Mouse (Mus musculus) layer of hippocampus, adult 9-11 months (tissue): Measurements from ENCODE around the gene Tagap.
"Not testable (repeated sequence)": the region's sequence is repeated elsewhere in the genome, so short reads cannot be mapped to it uniquely, and the experiment has no call there.

Experiments
- DNase-seq: peaks from one replicate; pipeline ENCODE4 v3.0.0; 2022

Tagap gene

DNA sequence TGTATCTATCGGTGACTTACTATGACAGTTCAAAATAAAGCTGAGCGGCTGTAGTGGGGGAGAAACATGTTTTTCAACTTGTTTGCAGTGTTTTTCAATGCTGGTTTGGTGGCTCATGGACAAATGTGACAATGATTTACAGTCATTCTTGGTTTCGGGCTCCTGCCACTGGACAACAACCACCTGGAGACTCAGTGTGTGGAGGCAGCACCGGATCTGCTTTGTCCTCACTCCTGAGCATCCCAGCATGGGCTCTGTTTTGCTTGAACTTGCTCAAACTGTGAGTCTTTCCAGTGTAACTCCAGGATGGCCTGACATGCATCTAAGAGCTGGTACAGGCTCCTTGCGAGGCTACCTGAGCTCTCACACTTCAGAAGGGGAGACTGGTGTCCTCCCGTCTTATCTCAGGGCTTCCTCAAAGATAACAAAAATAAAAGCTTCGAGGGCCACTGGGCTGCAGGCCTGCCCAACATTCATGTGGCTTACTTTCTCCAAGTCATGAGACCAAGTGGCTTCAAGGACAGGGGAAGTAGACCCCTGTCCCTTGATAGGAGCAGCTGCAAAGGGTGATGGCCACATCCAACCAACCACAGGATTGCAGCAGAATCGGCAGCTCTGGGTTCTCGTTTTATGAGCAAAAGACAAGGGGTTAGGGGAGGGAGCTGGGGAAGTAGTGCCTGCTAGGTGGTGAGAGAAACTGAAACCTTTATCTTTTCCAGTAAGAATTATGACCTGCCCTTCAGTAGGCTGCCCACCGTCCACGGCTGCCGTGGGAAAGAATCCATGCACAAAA is 8.8 kb upstream of the Tagap start:
- DNase-seq = peak; percentile 75

DNA sequence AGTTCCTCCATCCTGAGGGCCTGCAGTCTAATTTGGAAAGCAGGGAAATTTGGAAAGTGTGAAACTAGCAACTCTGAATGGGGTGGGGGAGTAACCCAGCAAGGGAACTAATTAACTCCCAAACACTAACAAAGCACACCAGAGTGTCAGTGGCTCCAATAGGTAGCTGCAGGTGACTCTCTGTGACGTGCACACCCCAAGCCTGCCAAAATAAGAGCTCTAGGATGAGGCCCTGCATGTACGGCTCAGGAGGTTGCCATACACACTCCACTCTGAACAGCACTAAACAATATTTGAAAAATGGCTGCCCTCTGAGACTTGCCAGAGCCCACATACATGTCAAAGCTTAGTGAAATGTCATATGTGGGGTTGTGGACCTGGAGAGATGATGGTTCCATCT is 7.4 kb upstream of the Tagap start:
- DNase-seq = no peak

- DNase-seq = no peak
These were observed 6.6 kb upstream of the Tagap start for GRCm38 (mm10) chr17:7919209-7919608.

- DNase-seq = no peak
These were observed 3.2 kb upstream of the Tagap start for GRCm38 (mm10) chr17:7922564-7922963.

DNA sequence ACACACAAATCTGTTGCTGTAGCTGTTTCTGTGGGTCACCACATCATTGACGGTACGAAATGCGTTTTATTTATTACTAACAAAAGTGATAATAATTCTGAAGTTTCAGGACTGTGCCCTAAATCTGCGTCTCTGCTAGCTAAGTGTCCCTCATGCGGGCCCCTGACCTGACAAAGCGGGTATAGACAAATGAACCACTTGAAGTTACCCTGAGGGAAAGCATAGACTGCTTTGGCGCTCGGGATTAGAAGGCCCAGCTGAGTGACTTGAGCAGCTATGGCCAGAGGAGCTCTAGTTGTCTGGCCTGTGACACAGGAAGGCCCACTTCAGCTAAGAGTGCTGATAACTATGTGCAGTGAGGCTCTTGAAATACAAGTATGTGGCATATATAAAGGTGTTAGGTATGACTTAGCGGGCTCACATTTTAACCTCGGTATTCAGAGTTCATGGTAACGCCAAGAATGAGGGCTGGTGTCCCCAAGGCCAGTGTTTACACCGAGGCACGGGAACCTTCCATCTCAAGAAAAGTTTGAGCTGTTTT is 1.5 kb upstream of the Tagap start:
- no peak for DNase-seq

DNA sequence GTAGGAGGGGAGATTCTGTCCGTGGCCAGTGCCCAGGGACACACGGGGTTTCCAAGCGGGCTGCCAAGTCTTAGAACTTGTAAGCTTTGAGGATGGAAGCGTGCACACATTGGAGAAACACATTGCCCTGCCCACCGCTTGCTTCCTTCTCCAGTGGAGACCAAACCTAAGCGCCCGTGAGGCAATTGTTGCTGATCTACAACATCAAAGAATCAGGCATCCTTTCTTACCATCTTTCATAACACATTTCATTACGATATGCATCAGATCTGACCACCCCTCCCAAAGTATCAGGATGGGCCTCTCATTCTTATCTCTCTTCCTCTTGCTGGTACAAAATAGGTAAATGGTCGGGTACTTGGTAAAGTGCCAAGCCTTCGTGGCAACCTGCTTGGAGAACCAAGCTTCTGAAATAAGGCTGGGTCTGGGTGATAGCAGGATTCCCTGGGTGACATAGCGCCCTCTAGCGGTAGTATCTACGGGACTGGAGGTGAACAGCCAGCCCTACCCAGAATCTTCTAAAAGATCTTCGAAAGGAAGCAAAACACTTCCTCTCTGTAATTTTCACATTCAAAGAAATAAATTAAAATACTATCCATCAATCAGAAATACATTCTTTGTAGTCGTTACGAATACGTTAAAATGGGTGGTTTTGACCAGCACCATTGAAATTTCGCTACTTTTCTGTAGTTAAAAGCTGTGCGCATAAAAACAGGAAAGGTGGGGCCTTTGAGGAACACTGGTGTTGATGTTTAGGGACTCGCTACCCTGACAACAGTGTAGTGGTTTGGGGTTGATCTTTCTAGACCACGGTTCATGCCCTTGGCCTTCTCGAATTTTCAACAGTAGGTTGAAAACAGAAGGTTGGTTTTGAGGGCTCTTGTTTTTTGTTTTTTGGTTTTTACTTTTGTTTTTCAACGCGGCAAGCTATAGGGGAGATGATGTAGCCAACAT is 2.1 kb downstream of the Tagap start:
- DNase-seq = peak; percentile 74

GRCm38 (mm10) chr17:7928662-7929061 is 2.9 kb downstream of the Tagap start:
- no peak for DNase-seq

DNA sequence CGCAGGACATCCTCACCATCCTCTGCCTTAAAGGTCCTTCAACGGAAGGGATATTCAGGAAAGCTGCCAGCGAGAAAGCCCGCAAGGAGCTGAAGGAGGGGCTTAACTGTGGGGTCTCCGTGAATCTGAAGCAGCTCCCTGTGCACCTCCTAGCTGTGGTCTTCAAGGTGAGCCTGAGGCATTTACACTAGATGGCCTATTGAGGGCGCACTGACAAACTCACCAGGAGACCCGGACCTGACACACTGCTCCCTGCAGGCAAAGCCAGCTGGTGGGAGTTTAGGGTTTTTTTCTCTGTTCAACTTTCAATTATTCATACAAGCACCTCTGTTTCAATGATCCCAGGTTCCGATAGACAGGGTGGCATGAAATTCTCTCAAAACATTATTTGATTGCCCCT is 3.5 kb downstream of the Tagap start:
- no peak for DNase-seq

- no peak for DNase-seq
These were observed 5.5 kb downstream of the Tagap start for GRCm38 (mm10) chr17:7931096-7931990.

DNA sequence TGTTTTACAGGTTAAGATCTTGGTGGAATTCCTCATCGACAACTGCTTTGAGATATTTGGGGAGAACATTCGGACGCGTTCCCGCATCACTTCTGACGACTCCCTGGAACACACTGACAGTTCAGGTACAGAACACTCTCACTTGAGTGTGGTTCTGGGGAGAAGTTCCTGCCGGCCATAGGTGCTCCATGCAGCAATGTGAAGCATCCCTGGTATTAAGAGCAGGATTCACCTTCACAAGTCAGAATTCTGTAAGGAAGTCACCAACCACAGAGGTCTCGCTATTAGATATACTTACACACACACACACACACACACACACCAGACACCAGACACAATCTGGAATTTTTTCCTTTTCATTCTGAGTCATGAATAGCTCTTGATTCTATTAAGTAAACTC is 6.3 kb downstream of the Tagap start:
- DNase-seq = not testable (repeated sequence)

DNA sequence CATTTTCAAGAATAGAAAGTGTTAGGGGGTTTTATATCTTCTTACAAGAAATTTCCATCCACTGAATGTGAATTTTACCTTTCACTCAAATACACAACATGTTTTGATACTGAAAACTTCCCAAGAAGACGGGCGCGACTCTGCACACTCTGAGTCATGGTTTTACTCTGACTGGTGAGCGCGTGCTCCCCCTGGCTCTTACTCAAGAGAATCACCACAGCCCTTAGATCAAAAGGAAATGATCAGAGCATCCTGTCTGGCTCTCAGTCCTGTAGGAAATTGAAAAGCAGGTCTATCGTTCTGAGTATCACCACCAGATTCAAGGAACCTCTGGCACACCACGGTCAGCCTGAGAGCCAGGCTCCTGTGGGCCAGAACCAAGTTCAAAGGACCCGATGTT is 13.8 kb downstream of the Tagap start:
- peak; percentile 51 for DNase-seq

- DNase-seq = peak; percentile 89
These were observed 19.6 kb downstream of the Tagap start, which contains the start of gene Rsph3a for GRCm38 (mm10) chr17:7945117-7946052. Gene Rsph3a (plus strand): TSS chr17:7945614.

DNA sequence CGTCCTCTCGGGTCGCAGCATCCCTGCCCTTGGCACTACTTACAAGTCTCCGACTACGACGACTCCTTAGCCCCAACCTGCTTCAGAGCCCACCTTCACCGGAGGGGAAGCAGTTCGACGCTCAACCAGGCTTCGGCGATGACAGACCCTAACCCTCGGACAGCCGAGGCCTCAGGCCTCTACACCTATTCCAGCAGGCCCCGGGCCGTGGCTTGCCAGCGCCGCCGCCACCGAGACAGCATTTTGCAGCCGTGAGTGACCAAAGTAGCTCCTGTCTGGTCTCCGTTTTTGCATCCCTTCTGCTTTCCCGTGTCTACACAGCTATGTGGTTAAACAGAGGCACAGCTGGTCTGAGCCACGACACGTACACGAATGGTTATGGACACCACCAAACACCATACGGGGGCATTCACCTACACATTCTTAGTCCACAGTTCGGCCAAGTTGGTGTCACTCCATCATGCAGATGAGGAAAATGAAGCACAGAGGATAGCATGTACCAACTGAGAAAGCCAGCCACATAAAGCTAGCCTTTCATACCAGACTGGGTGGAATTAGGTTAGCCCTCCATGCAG is 20.3 kb downstream of the Tagap start:
- DNase-seq = not testable (repeated sequence)

GRCm38 (mm10) chr17:7951333-7951732 is 25.5 kb downstream of the Tagap start:
- not testable (repeated sequence) for DNase-seq

DNA sequence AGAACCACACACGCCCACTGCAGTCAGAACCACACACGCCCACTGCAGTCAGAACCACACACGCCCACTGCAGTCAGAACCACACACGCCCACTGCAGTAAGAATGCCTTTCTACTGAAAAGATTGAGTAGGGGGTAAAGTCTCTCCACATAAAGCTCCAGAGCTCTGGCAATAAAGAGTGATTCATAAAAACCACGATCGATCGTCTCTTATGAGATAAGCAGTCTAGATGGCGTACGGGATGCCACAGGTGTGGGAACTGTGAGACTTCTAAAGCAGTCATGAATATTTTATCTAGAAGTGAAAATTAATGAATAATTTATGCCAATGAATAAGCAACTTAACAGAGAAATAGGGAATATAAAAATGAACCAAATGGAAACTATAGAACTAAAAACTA is 31.4 kb downstream of the Tagap start:
- not testable (repeated sequence) for DNase-seq

DNA sequence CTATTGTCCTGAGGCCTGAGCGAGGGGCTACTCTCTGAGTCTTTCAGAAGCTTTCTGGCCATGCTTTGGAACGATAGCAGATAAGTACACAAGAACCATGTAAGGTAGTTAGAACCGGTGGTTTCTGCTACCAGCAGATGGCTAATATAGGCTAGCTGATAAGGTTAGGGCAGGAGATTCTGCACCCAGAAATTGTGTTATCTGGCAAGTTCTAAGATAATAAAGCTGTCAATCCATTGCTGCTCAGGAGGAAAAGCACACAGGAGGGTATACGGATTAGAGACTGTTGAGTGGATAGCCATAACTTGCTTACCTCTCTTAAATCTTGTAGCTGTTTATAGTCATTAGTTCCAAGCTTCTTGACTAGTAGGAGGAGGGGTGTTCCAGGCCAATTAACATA is 37.5 kb downstream of the Tagap start:
- not testable (repeated sequence) for DNase-seq

DNA sequence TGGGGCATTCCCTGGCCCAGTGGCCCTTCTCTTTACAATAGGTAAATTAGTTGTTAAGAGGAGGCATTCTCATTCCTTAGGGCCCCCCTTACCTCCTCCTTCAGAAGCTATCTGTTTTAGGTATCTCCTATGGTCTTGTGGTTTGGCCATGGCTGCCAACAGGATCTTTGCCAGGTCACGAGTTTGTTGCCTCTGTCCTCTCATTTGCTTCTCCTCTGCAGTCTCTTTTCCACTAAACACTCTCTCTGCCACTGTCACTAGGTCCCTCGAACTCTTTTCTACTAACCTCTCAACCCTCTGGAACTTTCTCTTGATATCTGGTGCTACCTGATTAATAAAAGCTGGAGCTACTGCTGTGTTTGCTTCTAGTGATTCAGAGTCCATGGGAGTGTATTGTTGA is 38.6 kb downstream of the Tagap start:
- not testable (repeated sequence) for DNase-seq

GRCm38 (mm10) chr17:7968490-7968889 is 42.7 kb downstream of the Tagap start:
- not testable (repeated sequence) for DNase-seq

DNA sequence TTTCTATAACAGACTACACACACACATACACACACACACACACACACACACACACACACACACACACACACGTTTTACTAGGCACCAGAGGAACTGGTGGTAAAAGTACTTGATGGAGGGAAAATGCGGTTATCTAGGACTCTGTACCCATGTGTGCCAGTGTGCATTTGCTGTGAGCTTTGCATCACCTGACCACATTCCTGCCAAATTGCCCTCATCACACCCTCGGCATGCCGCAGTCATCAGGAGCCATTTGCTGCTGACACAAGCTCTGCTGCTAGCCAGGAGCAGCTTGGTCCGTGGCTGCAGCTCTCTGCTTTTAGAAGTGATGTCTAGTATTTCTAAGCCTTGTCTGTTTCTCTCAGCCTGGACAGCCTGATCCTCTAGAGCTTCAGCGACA is 44.0 kb downstream of the Tagap start:
- not testable (repeated sequence) for DNase-seq

DNA sequence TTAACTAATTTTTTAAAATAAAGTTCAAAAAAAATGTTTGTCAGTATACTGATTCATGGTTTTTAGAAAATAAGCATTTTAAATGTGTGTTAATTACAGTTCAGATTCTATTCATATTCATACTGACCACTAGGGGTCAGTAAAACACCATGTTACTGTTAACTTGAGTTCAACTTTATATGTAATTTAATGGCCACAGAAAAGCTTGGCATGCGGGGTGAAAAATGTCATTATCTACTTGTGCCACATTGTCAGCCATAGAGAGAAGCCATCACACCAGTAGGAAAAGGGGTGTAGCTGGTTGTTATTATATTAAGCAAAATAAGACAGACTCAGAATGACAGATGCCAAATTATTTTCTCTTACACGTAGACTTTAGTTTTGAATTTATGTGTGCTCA is 57.7 kb downstream of the Tagap start:
- DNase-seq = not testable (repeated sequence)
